Mouse (Mus musculus): Measurements from ENCODE around the gene Nhsl2. TPM values are rescaled to one million over a fixed set of nuclear protein-coding genes. Genes with fewer than 3 reads are reported as not detected.
A peak's percentile ranks its signal among the peaks of the same experiment; 100 is the strongest.
"Not testable (repeated sequence)": the region's sequence is repeated elsewhere in the genome, so short reads cannot be mapped to it uniquely, and the experiment has no call there.

The Nhsl2 gene
- polyA plus RNA-seq (2012; rRNA removed), result 1.5 and 1.8 TPM in 2 replicates

GRCm38 (mm10) chrX:101849281-101849821 lies at the start of gene Nhsl2:
Gene Nhsl2 (plus strand): TSS chrX:101849385.
- H3K4me3 ChIP-seq (ENCODE audit: low read depth, low read length), result peak within 1 kb of the TSS; percentile 62
- H3K36me3 ChIP-seq (ENCODE audit: control insufficient read depth, insufficient read depth, low read length), result no peaks in the 10 kb centered on the region
- whole genome bisulfite sequencing, result 18% methylated on average over 42 of the region's 58 CpGs
- no peak within 1 kb of the TSS for H3K27ac ChIP-seq (ENCODE audit: insufficient read depth, low read depth, low read length)
- peaks cover 16% of the 10 kb centered on the region for H3K27me3 ChIP-seq (ENCODE audit: control insufficient read depth, insufficient read depth, low read length)
- no peak for TF ChIP-seq POLR2A (IDR thresholded peaks at IDR 0.05; ENCODE audit: low read depth, low read length)
- no peak for TF ChIP-seq CTCF (IDR thresholded peaks at IDR 0.05; ENCODE audit: extremely low read depth, insufficient read length, insufficient replicate concordance, low read depth, low read length)
- H3K4me1 ChIP-seq (ENCODE audit: control insufficient read depth, insufficient read depth, insufficient read length, low read length), result peaks cover 2% of the 10 kb centered on the region; the same call in 1 of the 2 replicates

- Histone ChIP-seq H3K4me1 (ENCODE audit: control insufficient read depth, insufficient read depth, insufficient read length, low read length) (no peaks in the 10 kb centered on the region), H3K27ac (ENCODE audit: insufficient read depth, low read depth, low read length) (no peak overlapping the region), H3K36me3 (ENCODE audit: control insufficient read depth, insufficient read depth, low read length) (no peaks in the 10 kb centered on the region), H3K27me3 (ENCODE audit: control insufficient read depth, insufficient read depth, low read length) (no peaks in the 10 kb centered on the region), H3K4me3 (ENCODE audit: low read depth, low read length) (no peak overlapping the region)
- no peak for TF ChIP-seq POLR2A (IDR thresholded peaks at IDR 0.05; ENCODE audit: low read depth, low read length)
- WGBS, result 35% methylated on average over 2 of the region's 2 CpGs
Observed at GRCm38 (mm10) chrX:101805512-101805911, 43.7 kb upstream of the Nhsl2 start.

GRCm38 (mm10) chrX:101811750-101812149 lies 37.4 kb upstream of the Nhsl2 start:
- TF ChIP-seq POLR2A (IDR thresholded peaks at IDR 0.05; ENCODE audit: low read depth, low read length), result no peak
- TF ChIP-seq CTCF (IDR thresholded peaks at IDR 0.05; ENCODE audit: extremely low read depth, insufficient read length, insufficient replicate concordance, low read depth, low read length), result no peak
- Histone ChIP-seq H3K27me3 (ENCODE audit: control insufficient read depth, insufficient read depth, low read length) (no peaks in the 10 kb centered on the region), H3K4me1 (ENCODE audit: control insufficient read depth, insufficient read depth, insufficient read length, low read length) (no peaks in the 10 kb centered on the region), H3K4me3 (ENCODE audit: low read depth, low read length) (no peak overlapping the region), H3K36me3 (ENCODE audit: control insufficient read depth, insufficient read depth, low read length) (no peaks in the 10 kb centered on the region), H3K27ac (ENCODE audit: insufficient read depth, low read depth, low read length) (no peak overlapping the region)
- WGBS, result 25% methylated on average over 3 of the region's 3 CpGs

GRCm38 (mm10) chrX:101819163-101819562 lies 30.0 kb upstream of the Nhsl2 start:
- H3K27ac ChIP-seq (ENCODE audit: insufficient read depth, low read depth, low read length), result no peak overlapping the region
- H3K4me3 ChIP-seq (ENCODE audit: low read depth, low read length), result no peak overlapping the region
- H3K36me3 ChIP-seq (ENCODE audit: control insufficient read depth, insufficient read depth, low read length), result no peaks in the 10 kb centered on the region
- TF ChIP-seq POLR2A (IDR thresholded peaks at IDR 0.05; ENCODE audit: low read depth, low read length) (no peak), CTCF (IDR thresholded peaks at IDR 0.05; ENCODE audit: extremely low read depth, insufficient read length, insufficient replicate concordance, low read depth, low read length) (no peak)
- 32% methylated on average over 1 of the region's 1 CpGs for WGBS
- H3K27me3 ChIP-seq (ENCODE audit: control insufficient read depth, insufficient read depth, low read length), result no peaks in the 10 kb centered on the region
- no peaks in the 10 kb centered on the region for H3K4me1 ChIP-seq (ENCODE audit: control insufficient read depth, insufficient read depth, insufficient read length, low read length)

GRCm38 (mm10) chrX:101819980-101820379 lies 29.2 kb upstream of the Nhsl2 start:
- not testable (repeated sequence) for H3K27me3 ChIP-seq (ENCODE audit: control insufficient read depth, insufficient read depth, low read length); H3K4me3 ChIP-seq (ENCODE audit: low read depth, low read length); H3K36me3 ChIP-seq (ENCODE audit: control insufficient read depth, insufficient read depth, low read length); H3K27ac ChIP-seq (ENCODE audit: insufficient read depth, low read depth, low read length); H3K4me1 ChIP-seq (ENCODE audit: control insufficient read depth, insufficient read depth, insufficient read length, low read length)

GRCm38 (mm10) chrX:101847191-101847795 lies 1.9 kb upstream of the Nhsl2 start:
- peaks cover 16% of the 10 kb centered on the region for H3K27me3 ChIP-seq (ENCODE audit: control insufficient read depth, insufficient read depth, low read length)
- no peak overlapping the region for H3K4me3 ChIP-seq (ENCODE audit: low read depth, low read length)
- WGBS, result 70% methylated on average over 5 of the region's 5 CpGs
- H3K4me1 ChIP-seq (ENCODE audit: control insufficient read depth, insufficient read depth, insufficient read length, low read length), result peaks cover 2% of the 10 kb centered on the region; the same call in 1 of the 2 replicates
- no peak overlapping the region for H3K27ac ChIP-seq (ENCODE audit: insufficient read depth, low read depth, low read length)
- TF ChIP-seq POLR2A (IDR thresholded peaks at IDR 0.05; ENCODE audit: low read depth, low read length) (no peak), CTCF (IDR thresholded peaks at IDR 0.05; ENCODE audit: extremely low read depth, insufficient read length, insufficient replicate concordance, low read depth, low read length) (no peak)
- no peaks in the 10 kb centered on the region for H3K36me3 ChIP-seq (ENCODE audit: control insufficient read depth, insufficient read depth, low read length)

- Histone ChIP-seq H3K4me1 (ENCODE audit: control insufficient read depth, insufficient read depth, insufficient read length, low read length) (peaks cover 2% of the 10 kb centered on the region; the same call in 1 of the 2 replicates), H3K36me3 (ENCODE audit: control insufficient read depth, insufficient read depth, low read length) (no peaks in the 10 kb centered on the region), H3K27ac (ENCODE audit: insufficient read depth, low read depth, low read length) (no peak overlapping the region), H3K4me3 (ENCODE audit: low read depth, low read length) (peak overlapping the region; percentile 62), H3K27me3 (ENCODE audit: control insufficient read depth, insufficient read depth, low read length) (peaks cover 16% of the 10 kb centered on the region)
- WGBS, result 15% methylated on average over 58 of the region's 59 CpGs
- TF ChIP-seq CTCF (IDR thresholded peaks at IDR 0.05; ENCODE audit: extremely low read depth, insufficient read length, insufficient replicate concordance, low read depth, low read length) (no peak), POLR2A (IDR thresholded peaks at IDR 0.05; ENCODE audit: low read depth, low read length) (no peak)
Observed at GRCm38 (mm10) chrX:101849901-101850551, 841 bp downstream of the Nhsl2 start.

Measured in small intestine, adult 2 months (tissue).